8 mouse cellular contexts compared by ENCODE assay signal in genomic region chr7:110629892-110630666, GRCm38 (mm10). TPM values are rescaled to one million over a fixed set of nuclear protein-coding genes. Genes with fewer than 3 reads are reported as not detected.
DNase-seq lines count a peak whose midpoint lies in the region; ATAC-seq lines count a peak whose summit lies in the region.

No protein-coding gene starts in this region.

- ATAC-seq in embryonic facial prominence, embryonic 14.5 days (ENCODE audit: low read depth): peak; percentile 93
- peak; percentile 67; the same call in 1 of the 2 replicates for ATAC-seq in heart, embryonic 11.5 days (replicated peaks; ENCODE audit: insufficient number of reproducible peaks, low FRiP score, low TSS enrichment)
- peak; percentile 90 for ATAC-seq in kidney, embryonic 16.5 days (ENCODE audit: low FRiP score, low TSS enrichment)
- peak; percentile 80 for ATAC-seq in liver, embryonic 11.5 days (replicated peaks; ENCODE audit: low FRiP score)

- no peaks in the 10 kb centered on the region for H3K9me3 ChIP-seq in embryonic facial prominence, embryonic 14.5 days (ENCODE audit: control insufficient read depth, low read length)
- no peaks in the 10 kb centered on the region for H3K9me3 ChIP-seq in heart, embryonic 11.5 days (replicated peaks; ENCODE audit: control insufficient read depth, low read length)
- H3K9me3 ChIP-seq in kidney, embryonic 16.5 days (ENCODE audit: low read length): no peaks in the 10 kb centered on the region
- H3K9me3 ChIP-seq in liver, embryonic 11.5 days (ENCODE audit: control insufficient read depth, low read length): no peaks in the 10 kb centered on the region

- H3K4me2 ChIP-seq in embryonic facial prominence, embryonic 14.5 days (ENCODE audit: low read depth, low read length): peak overlapping the region; percentile 73
- H3K4me2 ChIP-seq in heart, embryonic 11.5 days: peak overlapping the region; percentile 92
- H3K4me2 ChIP-seq in kidney, embryonic 16.5 days (replicated peaks; ENCODE audit: low read depth, low read length): peak overlapping the region; percentile 80
- peak overlapping the region; percentile 68 for H3K4me2 ChIP-seq in liver, embryonic 11.5 days

- peak overlapping the region; percentile 43 for H3K4me3 ChIP-seq in embryonic facial prominence, embryonic 14.5 days (ENCODE audit: low read depth, low read length)
- peak overlapping the region; percentile 62 for H3K4me3 ChIP-seq in heart, embryonic 11.5 days (ENCODE audit: low read depth, low read length)
- peak overlapping the region; percentile 60 for H3K4me3 ChIP-seq in kidney, embryonic 16.5 days (ENCODE audit: low read length)
- H3K4me3 ChIP-seq in liver, embryonic 11.5 days (ENCODE audit: low read depth, low read length): peak overlapping the region; percentile 46

- no peaks in the 10 kb centered on the region for H3K36me3 ChIP-seq in embryonic facial prominence, embryonic 14.5 days (ENCODE audit: control insufficient read depth, insufficient read depth, low read length)
- no peaks in the 10 kb centered on the region for H3K36me3 ChIP-seq in heart, embryonic 11.5 days (ENCODE audit: control insufficient read depth, insufficient read depth, low read length)
- no peaks in the 10 kb centered on the region for H3K36me3 ChIP-seq in kidney, embryonic 16.5 days (ENCODE audit: insufficient read depth, low read length)
- no peaks in the 10 kb centered on the region for H3K36me3 ChIP-seq in liver, embryonic 11.5 days (ENCODE audit: control insufficient read depth, insufficient read depth, low read length)
- H3K36me3 ChIP-seq in splenic B cell, adult 2 months (ENCODE audit: control insufficient read depth, insufficient read depth, low read length, poor library complexity, severe bottlenecking): no peaks in the 10 kb centered on the region

- peak; percentile 98 for DNase-seq in A20 (ENCODE audit: low read depth, low spot score)
- DNase-seq in adrenal gland, postnatal 4 days (ENCODE audit: low spot score in 2 of 2): peak; percentile 69
- peak; percentile 93 for DNase-seq in embryonic facial prominence, embryonic 14.5 days (ENCODE audit: low spot score)
- peak; percentile 86 for DNase-seq in liver, embryonic 11.5 days (ENCODE audit: low spot score)
- DNase-seq in naive thymus-derived CD4-positive, alpha-beta T cell, adult 2 months (ENCODE audit: low read depth): peak; percentile 89
- peak; percentile 94 for DNase-seq in splenic B cell, adult 2 months (ENCODE audit: low read depth, low spot score)

- peaks cover 30% of the 10 kb centered on the region for H3K4me1 ChIP-seq in embryonic facial prominence, embryonic 14.5 days (ENCODE audit: control insufficient read depth, insufficient read depth, low read length)
- peaks cover 25% of the 10 kb centered on the region for H3K4me1 ChIP-seq in heart, embryonic 11.5 days (ENCODE audit: control insufficient read depth, insufficient read depth, low read length)
- peaks cover 48% of the 10 kb centered on the region for H3K4me1 ChIP-seq in kidney, embryonic 16.5 days (ENCODE audit: insufficient read depth, low read length)
- H3K4me1 ChIP-seq in liver, embryonic 11.5 days (replicated peaks; ENCODE audit: control insufficient read depth, insufficient read depth, low read length): peaks cover 4% of the 10 kb centered on the region; the same call in 1 of the 2 replicates

- WGBS in embryonic facial prominence, embryonic 14.5 days: 2% methylated on average over 28 of the region's 36 CpGs
- 2% methylated on average over 34 of the region's 36 CpGs for WGBS in heart, embryonic 11.5 days (ENCODE audit: insufficient replicate concordance)
- WGBS in kidney, embryonic 16.5 days: 2% methylated on average over 29 of the region's 36 CpGs
- WGBS in liver, embryonic 11.5 days: 2% methylated on average over 34 of the region's 36 CpGs

- H3K27me3 ChIP-seq in embryonic facial prominence, embryonic 14.5 days (replicated peaks; ENCODE audit: control insufficient read depth, insufficient read depth, low read length): peaks cover 61% of the 10 kb centered on the region
- H3K27me3 ChIP-seq in heart, embryonic 11.5 days (ENCODE audit: control insufficient read depth, insufficient read depth, low read length): peaks cover 36% of the 10 kb centered on the region
- H3K27me3 ChIP-seq in kidney, embryonic 16.5 days (ENCODE audit: insufficient read depth, low read length): peaks cover 27% of the 10 kb centered on the region
- peaks cover 71% of the 10 kb centered on the region for H3K27me3 ChIP-seq in liver, embryonic 11.5 days (replicated peaks; ENCODE audit: control insufficient read depth, insufficient read depth, low read length)
- H3K27me3 ChIP-seq in splenic B cell, adult 2 months (ENCODE audit: control insufficient read depth, insufficient read depth, low read length, poor library complexity, severe bottlenecking): 0 out of 2 replicates have a peak, but pooled peaks cover 2% of the 10 kb centered on the region

- no peak overlapping the region for H3K27ac ChIP-seq in embryonic facial prominence, embryonic 14.5 days (replicated peaks; ENCODE audit: low read depth, low read length)
- H3K27ac ChIP-seq in heart, embryonic 11.5 days (ENCODE audit: low read depth, low read length): peak overlapping the region; percentile 46; the same call in 1 of the 2 replicates
- H3K27ac ChIP-seq in kidney, embryonic 16.5 days (ENCODE audit: low read length): no peak overlapping the region
- H3K27ac ChIP-seq in liver, embryonic 11.5 days (ENCODE audit: low read depth, low read length): 0 out of 2 replicates have a peak overlapping the region, but pooled peaks have one; percentile 15

- H3K9ac ChIP-seq in embryonic facial prominence, embryonic 14.5 days (ENCODE audit: low read depth, low read length): peak overlapping the region; percentile 62
- peak overlapping the region; percentile 73 for H3K9ac ChIP-seq in heart, embryonic 11.5 days (ENCODE audit: low read depth, low read length)
- peak overlapping the region; percentile 72 for H3K9ac ChIP-seq in kidney, embryonic 16.5 days (replicated peaks; ENCODE audit: low read length)
- H3K9ac ChIP-seq in liver, embryonic 11.5 days (ENCODE audit: low read depth, low read length): peak overlapping the region; percentile 45

RNA-seq across cellular contexts. Expression of gene Adm, which starts 2.6 kb away (rescaled TPM):
- 10 to 100 TPM; 26.9 to 28.0 TPM for total RNA-seq in adrenal gland, postnatal 4 days (2021)
- polyA plus RNA-seq in embryonic facial prominence, embryonic 14.5 days (2014; fragmentation: Nextera tagmentation; extraction: Ambion mirVana): 3.8 TPM in 2 replicates
- 13.0 and 14.9 TPM in 2 replicates for polyA plus RNA-seq in heart, embryonic 11.5 days (2014; fragmentation: Nextera tagmentation; extraction: Ambion mirVana)
- polyA plus RNA-seq in kidney, embryonic 16.5 days (2015; fragmentation: Nextera tagmentation; extraction: Ambion mirVana): 10.1 and 11.4 TPM in 2 replicates
- 8.8 and 10.6 TPM in 2 replicates for polyA plus RNA-seq in liver, embryonic 11.5 days (2014; fragmentation: Nextera tagmentation; extraction: Ambion mirVana)

RNA-seq across cellular contexts. Expression of gene Sbf2, which starts 15.4 kb away (rescaled TPM):
- total RNA-seq in adrenal gland, postnatal 4 days (2021): 10 to 100 TPM; 73.6 to 76.2 TPM
- polyA plus RNA-seq in embryonic facial prominence, embryonic 14.5 days (2014; fragmentation: Nextera tagmentation; extraction: Ambion mirVana): 24.8 and 24.9 TPM in 2 replicates
- 29.0 and 35.4 TPM in 2 replicates for polyA plus RNA-seq in heart, embryonic 11.5 days (2014; fragmentation: Nextera tagmentation; extraction: Ambion mirVana)
- 32.1 and 36.7 TPM in 2 replicates for polyA plus RNA-seq in kidney, embryonic 16.5 days (2015; fragmentation: Nextera tagmentation; extraction: Ambion mirVana)
- 13.8 and 14.6 TPM in 2 replicates for polyA plus RNA-seq in liver, embryonic 11.5 days (2014; fragmentation: Nextera tagmentation; extraction: Ambion mirVana)

Comparison
In these comparisons a context has a peak if more than half of its experiments do, and no peak if none do; other contexts are left out.
1. H3K27ac ChIP-seq: peak in heart, embryonic 11.5 days (single experiment) and liver, embryonic 11.5 days (single experiment); none in embryonic facial prominence, embryonic 14.5 days (single experiment) and kidney, embryonic 16.5 days (single experiment).
2. Peak in every context shown above with its lines, with median percentiles within 50 percentile points of each other: DNase-seq, ATAC-seq, H3K4me2 ChIP-seq, H3K4me3 ChIP-seq and H3K9ac ChIP-seq.